Mouse (Mus musculus): ENCODE measurements around the gene 5830473C10Rik.

The 5830473C10Rik gene

DNA sequence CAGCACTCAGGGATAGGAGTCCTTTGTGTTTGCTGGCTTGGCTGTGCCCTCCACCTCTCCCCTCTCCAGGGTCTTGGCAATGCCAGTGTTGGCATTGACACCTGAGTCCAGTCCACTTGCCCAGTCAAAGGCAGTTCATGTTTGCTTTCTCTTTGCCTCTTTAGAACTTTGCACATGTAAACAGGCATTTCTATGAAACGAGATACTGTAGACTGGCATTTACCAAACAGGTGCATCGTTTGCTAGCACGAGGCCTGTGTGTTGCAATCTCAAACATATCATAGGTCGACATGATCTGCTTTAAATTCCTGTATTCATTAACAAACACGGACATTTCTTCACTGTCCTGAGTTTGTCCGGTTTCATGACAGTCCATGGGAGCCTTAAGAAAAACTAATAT is at the start of gene 5830473C10Rik:
Gene 5830473C10Rik (plus strand): TSS at position 365 of the 400 bp plus-strand sequence.
- no peak for DNase-seq (ENCODE audit: low spot score)

DNA sequence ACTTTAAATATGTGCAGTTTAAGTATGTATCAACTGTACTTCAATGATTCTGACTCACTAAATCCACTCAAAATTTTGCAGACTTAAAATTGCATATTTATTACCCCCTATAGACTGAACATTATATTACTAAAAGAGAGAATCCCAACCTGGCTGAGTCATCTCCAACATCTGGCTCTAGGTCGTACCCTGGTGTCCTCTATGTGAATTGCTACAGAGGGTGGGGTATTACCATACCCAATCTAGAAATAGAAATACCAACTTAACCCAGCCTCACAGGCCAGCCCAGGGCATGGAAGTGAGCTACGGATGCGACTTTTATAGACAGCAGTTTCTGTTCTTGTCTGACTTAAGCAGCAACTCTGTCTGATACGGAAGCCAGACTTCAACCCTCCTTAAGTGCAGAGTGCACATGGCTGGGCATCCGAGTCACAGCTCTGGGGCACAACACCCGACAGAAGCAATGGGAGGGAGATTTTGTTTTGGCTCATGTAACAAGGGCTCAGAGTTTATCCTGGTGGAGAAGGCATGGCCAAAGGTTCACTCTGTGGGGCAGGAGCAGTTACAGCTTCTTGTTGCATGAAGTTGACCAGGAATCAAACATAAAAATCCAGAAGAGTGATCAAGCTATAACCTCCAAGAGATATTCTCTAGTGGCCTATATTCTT is 48.5 kb upstream of the 5830473C10Rik start:
- DNase-seq (ENCODE audit: low spot score) = no peak

DNA sequence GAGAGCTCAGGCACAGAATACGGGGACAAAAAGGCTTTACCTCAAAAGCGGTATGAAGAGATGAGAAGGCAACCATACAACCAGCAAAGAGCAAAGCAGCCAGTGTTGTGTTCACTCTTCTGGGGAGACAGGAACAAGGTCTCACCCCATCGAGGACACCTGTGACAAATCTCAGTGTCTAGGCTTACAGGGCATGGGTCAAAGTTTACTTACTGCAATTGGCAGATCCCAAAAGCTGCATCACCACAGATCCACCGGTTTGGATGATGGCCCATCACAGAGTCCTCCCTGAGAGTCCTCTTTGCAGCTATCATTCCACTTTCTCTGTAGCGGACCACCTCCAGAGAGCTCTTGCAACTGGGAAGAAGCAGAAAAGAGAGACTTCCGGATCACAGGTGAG is 45.3 kb upstream of the 5830473C10Rik start:
- no peak for DNase-seq (ENCODE audit: low spot score)

- no peak for DNase-seq (ENCODE audit: low spot score)
Measured at GRCm38 (mm10) chr5:90518356-90519100, 42.4 kb upstream of the 5830473C10Rik start, which contains the start of gene Afm. Afm (plus strand) TSS chr5:90518932.

DNA sequence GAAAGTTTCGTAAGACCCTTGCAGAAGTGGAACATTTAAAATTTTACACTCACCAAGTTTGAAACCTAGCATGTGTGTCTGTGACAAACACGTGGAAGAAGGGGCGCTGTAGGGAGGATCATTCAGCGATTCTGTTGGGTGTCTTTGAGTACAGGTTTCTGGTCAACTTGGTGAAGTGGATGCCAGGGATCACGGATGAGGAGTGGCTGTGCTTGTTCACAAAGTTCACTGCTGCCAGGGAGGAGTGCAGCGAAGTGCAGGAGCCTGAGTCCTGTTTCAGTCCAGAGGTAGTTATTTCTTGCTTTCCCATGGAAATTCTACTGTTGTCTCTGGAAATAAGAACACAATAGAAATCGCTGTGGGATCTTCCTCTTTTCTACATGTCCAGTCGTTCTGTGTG is 9.7 kb upstream of the 5830473C10Rik start:
- no peak for DNase-seq (ENCODE audit: low spot score)

- no peak for DNase-seq (ENCODE audit: low spot score)
Measured at GRCm38 (mm10) chr5:90556052-90556451, 4.9 kb upstream of the 5830473C10Rik start.

- no peak for DNase-seq (ENCODE audit: low spot score)
Measured at GRCm38 (mm10) chr5:90561721-90562275, 891 bp downstream of the 5830473C10Rik start.

DNA sequence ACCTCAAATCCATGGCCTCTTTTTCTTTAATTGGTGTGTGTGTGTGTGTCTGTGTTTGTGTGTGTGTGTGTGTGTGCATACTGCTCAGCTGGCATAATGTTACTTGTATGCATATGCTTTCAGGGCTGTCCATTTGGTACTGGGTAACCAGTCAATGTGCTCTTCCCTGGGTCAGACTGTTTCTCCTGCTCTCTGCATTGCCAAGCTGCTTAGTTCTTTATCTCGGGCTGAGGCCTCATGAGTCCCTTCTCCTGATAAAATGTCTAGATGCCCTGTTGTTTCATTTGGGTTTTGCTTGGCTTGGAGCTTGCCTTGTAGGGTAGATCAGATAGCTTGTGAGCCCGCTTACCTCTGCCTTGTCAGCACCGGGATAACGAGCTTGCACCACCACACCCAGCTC is 2.0 kb downstream of the 5830473C10Rik start:
- no peak for DNase-seq (ENCODE audit: low spot score)

DNA sequence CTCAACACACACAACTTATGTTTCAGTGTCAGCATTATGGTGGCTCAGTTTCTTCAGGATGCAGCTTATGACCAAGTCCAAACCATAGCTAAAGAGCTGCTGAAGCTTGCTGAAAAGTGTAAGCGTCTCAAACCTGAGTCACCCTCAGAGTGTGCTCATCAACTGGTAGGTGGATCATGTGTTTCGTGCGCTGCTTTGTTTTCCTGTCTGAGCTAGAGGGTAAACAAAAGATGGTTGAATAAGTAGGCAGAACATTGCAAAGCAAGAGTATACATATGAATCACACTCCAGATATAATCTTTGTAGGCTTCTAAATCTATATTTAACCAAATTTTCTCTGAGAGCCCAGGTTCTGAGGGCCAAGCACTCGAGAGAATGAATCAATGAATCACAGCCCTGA is 3.3 kb downstream of the 5830473C10Rik start:
- DNase-seq (ENCODE audit: low spot score) = no peak

- no peak for DNase-seq (ENCODE audit: low spot score)
Measured at GRCm38 (mm10) chr5:90565205-90565604, 4.3 kb downstream of the 5830473C10Rik start.

DNA sequence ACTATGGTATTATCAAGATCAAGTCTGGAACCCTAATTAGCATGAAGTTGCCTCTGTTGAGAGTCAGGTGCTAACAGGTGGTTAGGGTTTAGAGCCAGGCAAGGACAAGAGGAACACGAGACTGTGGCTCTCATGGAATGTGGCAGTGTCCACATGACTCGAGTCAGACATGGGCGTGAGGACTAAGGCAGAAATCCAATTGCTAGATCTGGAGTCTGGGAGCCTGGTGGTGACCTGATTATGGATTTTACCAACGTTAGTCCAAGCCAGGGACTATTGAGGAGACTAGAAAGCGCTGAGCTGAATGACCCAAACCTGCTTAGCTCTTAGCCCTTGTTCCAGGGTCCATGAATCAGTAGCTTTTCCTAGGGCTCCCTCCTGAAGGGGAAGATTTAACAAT is 6.9 kb downstream of the 5830473C10Rik start:
- no peak for DNase-seq (ENCODE audit: low spot score)

GRCm38 (mm10) chr5:90568338-90568737 is 7.4 kb downstream of the 5830473C10Rik start:
- no peak for DNase-seq (ENCODE audit: low spot score)

DNA sequence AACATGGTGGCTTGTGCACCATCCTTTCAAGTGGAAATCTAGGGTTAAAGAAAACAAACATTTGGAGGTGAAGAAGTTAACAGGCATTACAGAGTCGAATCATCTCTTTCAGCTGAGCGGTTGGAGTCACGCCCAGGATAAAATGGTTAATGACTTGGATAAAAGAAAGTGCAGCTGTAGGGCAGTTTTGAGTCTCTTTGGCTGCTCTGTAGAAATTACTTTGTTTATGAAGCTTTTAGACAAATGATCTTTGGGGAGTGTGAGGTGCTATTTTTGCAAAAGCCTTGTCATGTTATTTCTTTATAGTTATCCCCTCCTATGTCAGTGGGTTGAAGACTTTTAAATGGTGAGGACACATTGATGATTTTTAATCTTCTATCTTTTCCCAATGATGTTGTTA is 10.3 kb downstream of the 5830473C10Rik start:
- no peak for DNase-seq (ENCODE audit: low spot score)

- no peak for DNase-seq (ENCODE audit: low spot score)
Measured at GRCm38 (mm10) chr5:90577751-90578150, 16.8 kb downstream of the 5830473C10Rik start.

GRCm38 (mm10) chr5:90579556-90579955 is 18.6 kb downstream of the 5830473C10Rik start:
- no peak for DNase-seq (ENCODE audit: low spot score)

- no peak for DNase-seq (ENCODE audit: low spot score)
Measured at GRCm38 (mm10) chr5:90582179-90582578, 21.3 kb downstream of the 5830473C10Rik start.

- no peak for DNase-seq (ENCODE audit: low spot score)
Measured at GRCm38 (mm10) chr5:90584799-90585198, 23.9 kb downstream of the 5830473C10Rik start.

DNA sequence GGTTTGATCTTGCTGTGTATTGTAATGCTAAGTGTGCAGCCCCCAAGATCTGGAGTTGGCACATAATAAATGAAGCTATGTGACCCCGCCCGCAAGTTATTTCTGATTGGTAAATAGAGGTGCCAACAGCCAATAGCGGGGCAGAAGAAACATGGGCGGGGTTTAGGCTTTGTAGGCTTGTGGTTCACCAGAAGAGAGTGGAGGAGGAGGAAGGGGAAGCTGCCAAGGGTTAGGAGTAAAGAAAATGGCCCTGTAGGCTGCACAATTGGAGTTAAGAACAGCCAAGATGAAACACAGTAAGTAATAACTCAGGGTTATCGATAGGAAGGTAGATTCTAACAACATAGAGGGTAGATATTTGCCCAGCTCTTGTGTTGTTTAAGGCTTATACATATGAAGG is 25.6 kb downstream of the 5830473C10Rik start:
- no peak for DNase-seq (ENCODE audit: low spot score)

- no peak for DNase-seq (ENCODE audit: low spot score)
Measured at GRCm38 (mm10) chr5:90588104-90588503, 27.2 kb downstream of the 5830473C10Rik start.

DNA sequence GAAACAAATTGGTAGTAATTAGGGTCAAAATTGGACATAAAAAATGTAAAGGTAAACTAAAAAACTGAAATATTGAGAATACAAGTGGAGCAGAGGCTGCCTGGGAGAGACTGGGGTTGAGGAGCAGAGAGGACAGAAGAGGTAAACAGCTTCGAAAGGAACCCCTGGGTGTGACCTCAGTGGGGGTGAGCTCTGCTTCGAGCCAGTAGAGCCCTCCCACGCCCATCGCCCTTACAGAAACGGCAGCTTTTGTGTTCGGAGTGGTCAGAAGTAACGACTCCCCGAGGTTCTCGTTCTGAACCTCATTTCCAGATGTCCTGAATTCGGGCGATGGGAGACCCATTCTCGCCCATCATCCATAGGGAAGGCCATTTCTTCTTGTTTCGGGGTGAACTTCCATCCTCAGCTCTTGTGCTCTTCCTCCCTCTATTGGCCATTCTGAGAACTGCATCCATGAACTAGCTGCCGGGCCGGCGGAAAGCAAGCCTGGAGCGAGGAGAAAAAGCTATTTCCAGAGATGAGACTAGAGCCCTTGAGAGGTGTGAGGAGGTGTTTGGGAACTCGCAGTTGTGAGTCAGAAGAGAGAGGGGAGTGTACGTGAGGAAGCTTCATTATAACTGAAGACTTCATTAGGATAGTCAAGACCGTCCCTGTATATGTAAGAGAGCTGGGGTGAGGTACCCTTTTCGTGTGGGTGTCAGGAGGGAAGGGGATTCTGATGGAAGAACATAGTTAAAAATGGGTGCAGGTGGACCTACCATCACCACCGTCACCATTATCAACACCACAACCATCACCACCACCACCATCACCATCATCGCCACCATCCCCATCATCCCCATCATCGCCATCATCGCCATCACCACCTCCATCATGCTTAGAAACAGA is 28.0 kb downstream of the 5830473C10Rik start:
- peak; percentile 74 for DNase-seq (ENCODE audit: low spot score)

DNA sequence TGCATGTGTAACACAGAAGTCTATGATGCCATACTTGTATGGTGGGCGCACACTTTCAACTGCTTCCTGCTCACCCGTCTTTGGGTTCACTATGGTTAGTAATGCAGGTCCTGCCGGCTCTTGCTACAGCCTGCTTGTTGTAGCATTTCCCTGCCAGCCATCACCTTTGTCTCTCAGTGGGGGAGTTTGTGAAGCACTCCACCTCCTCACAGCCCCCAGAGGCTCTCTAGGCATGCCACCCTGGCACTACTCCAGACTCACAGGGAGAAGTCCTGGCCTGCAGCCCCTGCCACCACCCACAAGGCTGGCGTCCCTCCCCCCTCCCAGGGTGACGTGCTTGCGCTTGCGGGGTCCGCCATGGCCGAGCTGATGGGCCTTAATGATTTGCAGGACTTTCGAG is 29.8 kb downstream of the 5830473C10Rik start:
- DNase-seq (ENCODE audit: low spot score) = no peak

DNA sequence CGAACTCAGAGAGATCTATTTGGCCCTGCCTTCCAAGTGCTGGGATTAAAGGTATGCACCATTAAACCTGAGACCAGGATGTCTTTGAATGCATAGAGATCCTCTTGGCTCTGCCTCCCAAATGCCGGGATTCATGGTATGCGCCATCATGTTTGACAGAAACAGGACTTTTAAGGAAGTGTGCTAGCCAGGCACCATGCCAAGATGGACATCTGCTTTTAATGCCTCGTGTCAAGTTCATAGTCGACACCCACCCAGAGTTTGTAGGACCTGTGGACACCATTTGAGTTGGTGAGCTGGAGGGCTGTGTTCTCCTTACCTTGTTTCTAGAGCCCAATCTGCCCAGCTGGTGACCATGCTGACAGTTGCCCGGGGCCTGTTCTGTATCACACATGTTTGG is 31.0 kb downstream of the 5830473C10Rik start:
- no peak for DNase-seq (ENCODE audit: low spot score)
